Mouse (Mus musculus) gastrocnemius, postnatal 4 days (tissue): ENCODE measurements around the gene Ticrr. TPM values are rescaled to one million over a fixed set of nuclear protein-coding genes. Genes with fewer than 3 reads are reported as not detected.

ENCODE experiments used
- DNase-seq, 2 experiments: peaks; one replicate each; pipeline ENCODE4 v3.0.0; 2021 to 2022; ENCODE audit warnings: low spot score in 2 of 2, mixed read lengths in 2 of 2
- total RNA-seq, 2 experiments: library from RNA; stranded (reverse); gene quantifications; 2 replicates each; pipeline ENCODE4 v1.2.3; 2021

Ticrr gene
- total RNA-seq, 2 experiments from 2014 or later = 4.7 to 5.0 TPM

DNA sequence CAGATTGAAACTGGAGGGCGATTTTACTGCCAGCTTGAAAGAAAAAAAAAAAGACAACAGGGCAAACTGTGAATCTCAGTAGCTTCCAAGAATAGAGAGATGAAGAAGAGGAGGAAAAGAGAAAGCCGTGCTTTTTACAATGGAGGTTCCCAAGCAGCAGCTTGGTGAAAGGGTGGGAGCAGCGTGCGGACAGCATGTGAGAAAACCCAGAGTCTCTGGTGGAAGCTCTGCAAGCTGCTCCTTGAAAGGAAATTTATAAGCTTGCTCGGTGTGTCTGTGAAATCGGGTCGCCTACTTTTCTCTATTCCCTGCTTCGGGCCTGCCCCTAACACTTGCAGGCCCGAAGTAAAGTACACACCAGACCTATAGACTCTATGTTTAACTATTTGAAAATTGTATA is 84.1 kb downstream of the Ticrr start:
- no peak for DNase-seq

DNA sequence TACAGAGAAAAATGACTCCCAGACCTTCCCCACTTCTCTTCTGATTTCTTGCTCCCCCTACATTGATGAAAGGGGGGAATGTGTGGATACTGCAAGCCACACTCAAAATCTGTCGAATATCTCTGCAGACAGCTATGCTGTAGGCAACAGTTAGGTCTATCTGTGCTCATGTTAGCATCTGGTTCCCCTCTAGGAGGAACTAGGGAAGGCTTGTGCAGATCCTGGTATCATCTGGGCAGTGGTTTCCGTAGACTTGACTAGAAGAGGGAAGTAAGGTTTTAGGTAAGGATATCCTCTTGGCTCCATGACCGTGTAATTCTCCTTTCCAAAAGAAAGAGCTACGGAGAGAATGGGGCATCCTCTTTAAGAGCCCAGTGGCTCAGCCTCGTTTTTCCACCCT is 84.6 kb downstream of the Ticrr start:
- DNase-seq = no peak

DNA sequence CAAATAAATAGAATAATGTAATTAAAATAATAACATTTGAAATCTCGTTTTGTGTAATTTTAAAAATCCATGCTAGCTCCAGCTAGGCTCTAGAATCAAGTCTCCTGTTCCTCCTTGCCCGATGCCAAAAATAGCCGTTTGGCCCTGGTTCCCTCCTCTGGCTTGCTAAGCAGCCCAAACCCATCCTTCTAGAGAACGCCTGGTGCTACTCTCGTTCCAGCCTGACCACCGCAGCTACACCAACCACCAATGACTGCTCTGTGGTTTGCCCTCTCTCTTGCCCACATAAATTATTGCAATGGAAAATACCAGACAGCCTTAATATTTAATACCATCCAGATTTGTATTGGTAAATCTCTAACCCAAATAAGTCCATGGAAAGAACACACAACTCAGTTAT is 87.7 kb downstream of the Ticrr start:
- no peak for DNase-seq

Other genes with a start within 250 kb of the Ticrr start
- gene Polg, start 193.8 kb upstream of the Ticrr start, total RNA-seq = 10 to 100 TPM; 50.5 to 54.1 TPM
- not detected for gene Rhcg, start 42.5 kb upstream of the Ticrr start, total RNA-seq
- 1 to 10 TPM; 4.8 to 6.0 TPM for gene Kif7, start 55.5 kb downstream of the Ticrr start, total RNA-seq
- 10 to 100 TPM; 26.6 to 62.1 TPM for gene Plin1, start 72.7 kb downstream of the Ticrr start, total RNA-seq
- 1 to 10 TPM; 2.6 to 4.2 TPM for gene Pex11a, start 82.9 kb downstream of the Ticrr start, total RNA-seq
- under 1 TPM; 0.20 to 0.67 TPM for gene Wdr93, start 83.0 kb downstream of the Ticrr start, total RNA-seq
- not detected for gene Mesp1, start 133.6 kb downstream of the Ticrr start, total RNA-seq
- gene Mesp2, start 150.5 kb downstream of the Ticrr start, total RNA-seq = under 1 TPM; 0.18 to 0.37 TPM
- 10 to 100 TPM; 26.4 to 28.8 TPM for gene Anpep, start 200.9 kb downstream of the Ticrr start, total RNA-seq